Mouse (Mus musculus): ENCODE measurements around the gene Mmel1.

Gene Mmel1

GRCm38 (mm10) chr4:154869440-154869839 lies at the start of gene Mmel1:
Mmel1 (plus strand) TSS chr4:154869585.
- no peak for DNase-seq

GRCm38 (mm10) chr4:154825662-154826061 lies 43.7 kb upstream of the Mmel1 start:
- DNase-seq = peak; percentile 21

GRCm38 (mm10) chr4:154826224-154826623 lies 43.2 kb upstream of the Mmel1 start:
- no peak for DNase-seq

GRCm38 (mm10) chr4:154827181-154827580 lies 42.2 kb upstream of the Mmel1 start:
- no peak for DNase-seq

GRCm38 (mm10) chr4:154827861-154828610 lies 41.3 kb upstream of the Mmel1 start:
- no peak for DNase-seq

GRCm38 (mm10) chr4:154831915-154832573 lies 37.3 kb upstream of the Mmel1 start:
- no peak for DNase-seq

- no peak for DNase-seq
Observed at GRCm38 (mm10) chr4:154836183-154836915, 33.0 kb upstream of the Mmel1 start.

- DNase-seq = peak; percentile 38
Observed at GRCm38 (mm10) chr4:154837170-154837569, 32.2 kb upstream of the Mmel1 start, which contains the start of gene Ttc34. Ttc34 (plus strand) TSS chr4:154837459.

GRCm38 (mm10) chr4:154838741-154839140 lies 30.6 kb upstream of the Mmel1 start:
- no peak for DNase-seq

- no peak for DNase-seq
Observed at GRCm38 (mm10) chr4:154839406-154839805, 30.0 kb upstream of the Mmel1 start.

GRCm38 (mm10) chr4:154852696-154853095 lies 16.7 kb upstream of the Mmel1 start:
- no peak for DNase-seq

- no peak for DNase-seq
Observed at GRCm38 (mm10) chr4:154853881-154854280, 15.5 kb upstream of the Mmel1 start.

- DNase-seq = no peak
Observed at GRCm38 (mm10) chr4:154854676-154855345, 14.6 kb upstream of the Mmel1 start.

GRCm38 (mm10) chr4:154855721-154856479 lies 13.5 kb upstream of the Mmel1 start:
- peak; percentile 94 for DNase-seq

- no peak for DNase-seq
Observed at GRCm38 (mm10) chr4:154856480-154856837, 12.9 kb upstream of the Mmel1 start.

- no peak for DNase-seq
Observed at GRCm38 (mm10) chr4:154856882-154857281, 12.5 kb upstream of the Mmel1 start.

- DNase-seq = no peak
Observed at GRCm38 (mm10) chr4:154857366-154858240, 11.8 kb upstream of the Mmel1 start.

GRCm38 (mm10) chr4:154858601-154859000 lies 10.8 kb upstream of the Mmel1 start:
- DNase-seq = no peak

- DNase-seq = no peak
Observed at GRCm38 (mm10) chr4:154861967-154862366, 7.4 kb upstream of the Mmel1 start.

- DNase-seq = no peak
Observed at GRCm38 (mm10) chr4:154863436-154863935, 5.9 kb upstream of the Mmel1 start.

- peak; percentile 84 for DNase-seq
Observed at GRCm38 (mm10) chr4:154864271-154864771, 5.1 kb upstream of the Mmel1 start.

All from right cerebral cortex, postnatal 25 days (tissue).